ENCODE assay signal across 8 mouse cellular contexts in genomic region chr4:126163685-126164084, GRCm38 (mm10). TPM values are rescaled to one million over a fixed set of nuclear protein-coding genes. Genes with fewer than 3 reads are reported as not detected.
A peak's percentile ranks its signal among the peaks of the same experiment; 100 is the strongest.
DNase-seq lines count a peak whose midpoint lies in the region; TF ChIP-seq lines count a peak whose summit lies in the region.

No protein-coding gene starts in this region.

- TF ChIP-seq CTCF in testis, adult 2 months (IDR thresholded peaks at IDR 0.05; ENCODE audit: control insufficient read depth, insufficient read depth, insufficient replicate concordance, low read depth, low read length), result no peak

- H3K27ac ChIP-seq in heart, embryonic 10.5 days, result peak overlapping the region; percentile 91; the same call in 1 of the 2 replicates
- H3K27ac ChIP-seq in testis, adult 2 months (ENCODE audit: control insufficient read depth, insufficient read depth, low read depth, low read length), result peak overlapping the region; percentile 80

- DNase-seq in heart, embryonic 10.5 days (ENCODE audit: low spot score), result peak; percentile 73
- DNase-seq in heart, adult 8-10 months (ENCODE audit: low spot score), result no peak
- no peak for DNase-seq in testis, postnatal 10 days (ENCODE audit: low spot score)
- DNase-seq in large intestine, adult 2 months (ENCODE audit: low read depth, low spot score), result peak; percentile 55
- no peak for DNase-seq in layer of hippocampus, adult 9-11 months
- no peak for DNase-seq in spleen, postnatal 36 days (ENCODE audit: low spot score in 2 of 2)
- DNase-seq in adrenal gland, adult 2 months, result no peak

- TF ChIP-seq POLR2A in testis, adult 2 months (IDR thresholded peaks at IDR 0.05; ENCODE audit: control insufficient read depth, low read depth, low read length), result no peak

- peaks cover 27% of the 10 kb centered on the region for H3K4me1 ChIP-seq in heart, embryonic 10.5 days
- peaks cover 15% of the 10 kb centered on the region for H3K4me1 ChIP-seq in testis, adult 2 months (ENCODE audit: control insufficient read depth, insufficient read depth, low read length)

- H3K4me3 ChIP-seq in heart, embryonic 10.5 days, result peak overlapping the region; percentile 72
- peak overlapping the region; percentile 89 for H3K4me3 ChIP-seq in testis, adult 2 months (ENCODE audit: control insufficient read depth, low read depth, low read length)

- no peaks in the 10 kb centered on the region for H3K9me3 ChIP-seq in heart, embryonic 10.5 days

- no peaks in the 10 kb centered on the region for H3K27me3 ChIP-seq in heart, embryonic 10.5 days (ENCODE audit: insufficient read depth, poor library complexity, severe bottlenecking)
- no peaks in the 10 kb centered on the region for H3K27me3 ChIP-seq in testis, adult 2 months (ENCODE audit: control insufficient read depth, insufficient read depth, low read length)

- WGBS in heart, embryonic 10.5 days, result 58% methylated on average over 4 of the region's 4 CpGs
- 35% methylated on average over 4 of the region's 4 CpGs for WGBS in large intestine, adult 2 months

- peaks cover 38% of the 10 kb centered on the region for H3K36me3 ChIP-seq in heart, embryonic 10.5 days
- no peaks in the 10 kb centered on the region for H3K36me3 ChIP-seq in testis, adult 2 months (ENCODE audit: control insufficient read depth, insufficient read depth, low read length)

RNA-seq across cellular contexts. Expression of gene Sh3d21, which starts 0.4 kb away (rescaled TPM):
- 2.0 and 3.1 TPM in 2 replicates for polyA plus RNA-seq in heart, embryonic 10.5 days (2016; fragmentation: Nextera tagmentation; extraction: Ambion mirVana)
- total RNA-seq in heart, adult 8-10 months (2022), result 1 to 10 TPM; 1.6 to 2.2 (median 2.1) TPM
- polyA plus RNA-seq in testis, adult 2 months (2012; rRNA removed), result 285 and 337 TPM in 2 replicates
- polyA plus RNA-seq in large intestine, adult 2 months (2012; rRNA removed), result 2.4 and 5.0 TPM in 2 replicates
- total RNA-seq in adrenal gland, adult 2 months (2021), result 1 to 10 TPM; 2.5 to 3.2 TPM
- polyA plus RNA-seq in adrenal gland, adult 2 months (2012; rRNA removed), result 1.4 and 1.8 TPM in 2 replicates

RNA-seq across cellular contexts. Expression of gene Eva1b, which starts 16.1 kb away (rescaled TPM):
- 26.3 and 39.5 TPM in 2 replicates for polyA plus RNA-seq in heart, embryonic 10.5 days (2016; fragmentation: Nextera tagmentation; extraction: Ambion mirVana)
- total RNA-seq in heart, adult 8-10 months (2022), result 10 to 100 TPM in 1 of 4 experiments, 1 to 10 TPM in 3; 7.3 to 12.4 (median 9.0) TPM
- polyA plus RNA-seq in testis, adult 2 months (2012; rRNA removed), result 5.4 and 6.2 TPM in 2 replicates
- 21.2 and 24.3 TPM in 2 replicates for polyA plus RNA-seq in large intestine, adult 2 months (2012; rRNA removed)
- total RNA-seq in adrenal gland, adult 2 months (2021), result 10 to 100 TPM; 13.3 to 35.0 TPM
- 111 and 156 TPM in 2 replicates for polyA plus RNA-seq in adrenal gland, adult 2 months (2012; rRNA removed)

RNA-seq across cellular contexts. Expression of gene Thrap3, which starts 38.9 kb away (rescaled TPM):
- 194 and 200 TPM in 2 replicates for polyA plus RNA-seq in heart, embryonic 10.5 days (2016; fragmentation: Nextera tagmentation; extraction: Ambion mirVana)
- 100 to 1,000 TPM; 112 to 128 (median 121) TPM for total RNA-seq in heart, adult 8-10 months (2022)
- 48.4 and 56.8 TPM in 2 replicates for polyA plus RNA-seq in testis, adult 2 months (2012; rRNA removed)
- 35.4 and 48.1 TPM in 2 replicates for polyA plus RNA-seq in large intestine, adult 2 months (2012; rRNA removed)
- total RNA-seq in adrenal gland, adult 2 months (2021), result 100 to 1,000 TPM; 169 to 173 TPM
- 29.1 and 36.8 TPM in 2 replicates for polyA plus RNA-seq in adrenal gland, adult 2 months (2012; rRNA removed)

RNA-seq across cellular contexts. Expression of gene Stk40, which starts 59.9 kb away (rescaled TPM):
- 37.7 and 39.0 TPM in 2 replicates for polyA plus RNA-seq in heart, embryonic 10.5 days (2016; fragmentation: Nextera tagmentation; extraction: Ambion mirVana)
- total RNA-seq in heart, adult 8-10 months (2022), result 10 to 100 TPM; 37.8 to 61.9 (median 52.4) TPM
- 33.5 and 33.9 TPM in 2 replicates for polyA plus RNA-seq in testis, adult 2 months (2012; rRNA removed)
- 24.4 and 24.6 TPM in 2 replicates for polyA plus RNA-seq in large intestine, adult 2 months (2012; rRNA removed)
- 10 to 100 TPM; 43.0 to 56.0 TPM for total RNA-seq in adrenal gland, adult 2 months (2021)
- 33.2 and 33.5 TPM in 2 replicates for polyA plus RNA-seq in adrenal gland, adult 2 months (2012; rRNA removed)

Comparison
In these comparisons a context has a peak if more than half of its experiments do, and no peak if none do; other contexts are left out.
1. DNase-seq: peak in heart, embryonic 10.5 days (single experiment) and large intestine, adult 2 months (single experiment); none in heart, adult 8-10 months (single experiment), testis, postnatal 10 days (single experiment), layer of hippocampus, adult 9-11 months (single experiment), spleen, postnatal 36 days (0 of 2) and adrenal gland, adult 2 months (single experiment).
2. RNA of gene Sh3d21, which starts 0.4 kb away (polyA plus RNA-seq): 285 to 337 TPM in testis, adult 2 months; 2.0 to 3.1 TPM in heart, embryonic 10.5 days, 2.4 to 5.0 TPM in large intestine, adult 2 months and 1.4 to 1.8 TPM in adrenal gland, adult 2 months; every median in the first group is over 10 times any median in the second.